Mouse (Mus musculus): ENCODE data around the gene Scel.

The Scel gene

GRCm38 (mm10) chr14:103653800-103654199, 140.7 kb downstream of the Scel start:
- DNase-seq = no peak

- DNase-seq = no peak
These were observed 142.3 kb downstream of the Scel start for GRCm38 (mm10) chr14:103655448-103655847.

- DNase-seq = no peak
These were observed 144.7 kb downstream of the Scel start for GRCm38 (mm10) chr14:103657876-103658275.
